Comparison of ENCODE assay signal across 18 mouse cellular contexts in the genomic region with DNA sequence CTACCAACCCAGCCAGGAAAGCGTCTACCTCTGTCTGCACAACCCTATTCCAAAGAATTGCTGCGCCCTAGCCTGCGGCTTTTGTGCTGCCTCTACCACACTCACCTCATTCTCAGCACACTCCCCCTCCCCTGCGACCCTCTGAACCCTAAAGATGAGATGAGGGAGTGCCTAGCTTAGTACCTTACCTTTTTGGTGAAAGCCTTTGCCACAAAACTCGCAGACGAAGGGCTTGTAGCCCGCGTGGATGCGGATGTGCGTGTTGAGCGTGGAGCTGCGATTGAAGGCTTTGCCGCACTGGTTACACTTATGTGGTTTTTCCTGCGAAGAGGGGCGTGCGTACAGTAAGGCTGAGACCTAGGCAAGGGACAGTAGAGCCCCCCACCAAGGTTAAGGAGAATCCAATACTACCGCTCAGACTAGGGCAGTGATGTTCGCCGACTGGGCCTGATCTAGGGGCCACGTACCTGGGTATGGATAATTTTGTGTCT. TPM values are rescaled to one million over a fixed set of nuclear protein-coding genes. Genes with fewer than 3 reads are reported as not detected.
DNase-seq lines count a peak whose midpoint lies in the region; ATAC-seq and TF ChIP-seq lines count a peak whose summit lies in the region.
"Had no signal": no experiment of that assay in that cellular context is flagged by ENCODE, and none has a peak within 500 bp of the region (broad histone marks: within the 10 kb centered on the region; RNA-seq: fewer than 3 reads in every experiment).

No protein-coding gene starts in this region.

- no peak overlapping the region for H3K27ac ChIP-seq in heart, embryonic 11.5 days (ENCODE audit: low read depth, low read length)
- H3K27ac ChIP-seq in neural tube, embryonic 15.5 days (replicated peaks), result no peak overlapping the region
- peak overlapping the region; percentile 87 for H3K27ac ChIP-seq in forebrain, postnatal 0 days (ENCODE audit: low read depth, low read length)
- H3K27ac ChIP-seq: heart, adult 2 months; liver, embryonic 15.5 days; macrophage; neural tube, embryonic 13.5 days had no signal

- TF ChIP-seq CTCF in forebrain, postnatal 0 days (IDR thresholded peaks at IDR 0.05; ENCODE audit: low read depth), result no peak

- no peak overlapping the region for H3K4me3 ChIP-seq in heart, embryonic 11.5 days (ENCODE audit: low read depth, low read length)
- H3K4me3 ChIP-seq in neural tube, embryonic 15.5 days (replicated peaks), result no peak overlapping the region
- peak overlapping the region; percentile 42 for H3K4me3 ChIP-seq in forebrain, postnatal 0 days (ENCODE audit: low read depth, low read length)
- H3K4me3 ChIP-seq: heart, adult 2 months; liver, embryonic 15.5 days; neural tube, embryonic 13.5 days had no signal

- peak; percentile 66 for DNase-seq in heart, adult 11 months
- peak; percentile 61 for DNase-seq in neural tube, embryonic 10.5 days (ENCODE audit: extremely low spot score, low spot score)
- DNase-seq in forebrain, postnatal 0 days, result peak; percentile 69
- no peak for DNase-seq in urinary bladder, adult 18-20 months (ENCODE audit: low spot score in 2 of 2)
- no peak for DNase-seq in ovary, adult 18-20 months (ENCODE audit: low spot score)
- DNase-seq: cerebellum, adult 9-10 months; heart, adult 2 months; heart, postnatal 4 days; kidney, adult 11 months; left cerebral cortex, postnatal 4 days; thymus, adult 18-20 months had no signal

- H3K36me3 ChIP-seq in heart, embryonic 11.5 days (ENCODE audit: control insufficient read depth, insufficient read depth, low read length), result no peaks in the 10 kb centered on the region
- no peaks in the 10 kb centered on the region for H3K36me3 ChIP-seq in neural tube, embryonic 15.5 days
- H3K36me3 ChIP-seq in forebrain, postnatal 0 days (ENCODE audit: insufficient read depth), result no peaks in the 10 kb centered on the region
- H3K36me3 ChIP-seq: liver, embryonic 15.5 days; neural tube, embryonic 13.5 days had no signal

- H3K4me1 ChIP-seq in heart, embryonic 11.5 days (ENCODE audit: control insufficient read depth, insufficient read depth, low read length), result peaks cover 14% of the 10 kb centered on the region; the same call in 1 of the 2 replicates
- peaks cover 32% of the 10 kb centered on the region for H3K4me1 ChIP-seq in neural tube, embryonic 15.5 days
- H3K4me1 ChIP-seq in forebrain, postnatal 0 days (ENCODE audit: insufficient read depth), result 0 out of 2 replicates have a peak, but pooled peaks cover 2% of the 10 kb centered on the region
- H3K4me1 ChIP-seq: liver, embryonic 15.5 days had no signal

- H3K27me3 ChIP-seq in heart, embryonic 11.5 days (ENCODE audit: control insufficient read depth, insufficient read depth, low read length), result peaks cover 97% of the 10 kb centered on the region
- peaks cover 90% of the 10 kb centered on the region for H3K27me3 ChIP-seq in neural tube, embryonic 15.5 days (replicated peaks)
- peaks cover 32% of the 10 kb centered on the region for H3K27me3 ChIP-seq in forebrain, postnatal 0 days (ENCODE audit: insufficient read depth, low read length)

- no peak for ATAC-seq in heart, embryonic 11.5 days (replicated peaks; ENCODE audit: insufficient number of reproducible peaks, low FRiP score, low TSS enrichment)
- no peak for ATAC-seq in neural tube, embryonic 15.5 days (ENCODE audit: low FRiP score)
- ATAC-seq in forebrain, postnatal 0 days, result no peak
- ATAC-seq in megakaryocyte progenitor cell, adult 5-6 weeks (replicated peaks; ENCODE audit: poor library complexity), result no peak

- no peak overlapping the region for H3K4me2 ChIP-seq in heart, embryonic 11.5 days
- no peak overlapping the region for H3K4me2 ChIP-seq in neural tube, embryonic 15.5 days
- peak overlapping the region; percentile 56 for H3K4me2 ChIP-seq in forebrain, postnatal 0 days (ENCODE audit: low read depth)
- H3K4me2 ChIP-seq: liver, embryonic 15.5 days; neural tube, embryonic 13.5 days had no signal

- H3K9me3 ChIP-seq in heart, embryonic 11.5 days (replicated peaks; ENCODE audit: control insufficient read depth, low read length), result no peaks in the 10 kb centered on the region
- no peaks in the 10 kb centered on the region for H3K9me3 ChIP-seq in neural tube, embryonic 15.5 days (replicated peaks)
- no peaks in the 10 kb centered on the region for H3K9me3 ChIP-seq in forebrain, postnatal 0 days (ENCODE audit: low read length)
- H3K9me3 ChIP-seq: liver, embryonic 15.5 days; neural tube, embryonic 13.5 days had no signal

- WGBS in heart, embryonic 11.5 days (ENCODE audit: insufficient replicate concordance), result 1% methylated on average over 20 of the region's 20 CpGs
- under 1% methylated on average over 20 of the region's 20 CpGs for WGBS in neural tube, embryonic 15.5 days
- WGBS in forebrain, postnatal 0 days, result 5% methylated on average over 20 of the region's 20 CpGs

- H3K9ac ChIP-seq in heart, embryonic 11.5 days (ENCODE audit: low read depth, low read length), result no peak overlapping the region
- no peak overlapping the region for H3K9ac ChIP-seq in neural tube, embryonic 15.5 days (replicated peaks)
- peak overlapping the region; percentile 57 for H3K9ac ChIP-seq in forebrain, postnatal 0 days
- H3K9ac ChIP-seq: liver, embryonic 15.5 days; neural tube, embryonic 13.5 days had no signal

RNA-seq across cellular contexts. Expression of gene Fezf2, which starts 4.5 kb away (rescaled TPM):
- polyA plus RNA-seq in heart, embryonic 11.5 days (2014; fragmentation: Nextera tagmentation; extraction: Ambion mirVana), result 0.14 TPM in 1 of 2 replicates, not detected in the other
- 1.0 TPM in 1 of 2 replicates, not detected in the other for polyA plus RNA-seq in neural tube, embryonic 15.5 days (2015; fragmentation: Nextera tagmentation; extraction: Ambion mirVana)
- 26.8 and 27.5 TPM in 2 replicates for total RNA-seq in forebrain, postnatal 0 days (2014; rRNA removed)
- 40.7 and 42.2 TPM in 2 replicates for polyA plus RNA-seq in forebrain, postnatal 0 days (2015; fragmentation: Nextera tagmentation; extraction: Ambion mirVana)
- not detected in 2 replicates for total RNA-seq in megakaryocyte progenitor cell, adult 5-6 weeks (2015)
- total RNA-seq in megakaryocyte progenitor cell, adult 5-6 weeks (2017), result not detected in 2 replicates
- total RNA-seq: ES-E14; heart, adult 2 months; heart, postnatal 4 days had no signal
- polyA plus RNA-seq: heart, adult 2 months; macrophage; neural tube, embryonic 13.5 days had no signal

RNA-seq across cellular contexts. Expression of gene 3830406C13Rik, which starts 59.5 kb away (rescaled TPM):
- polyA plus RNA-seq in heart, embryonic 11.5 days (2014; fragmentation: Nextera tagmentation; extraction: Ambion mirVana), result 25.0 and 25.4 TPM in 2 replicates
- 36.9 and 37.7 TPM in 2 replicates for polyA plus RNA-seq in neural tube, embryonic 15.5 days (2015; fragmentation: Nextera tagmentation; extraction: Ambion mirVana)
- 27.8 and 40.2 TPM in 2 replicates for total RNA-seq in forebrain, postnatal 0 days (2014; rRNA removed)
- polyA plus RNA-seq in forebrain, postnatal 0 days (2015; fragmentation: Nextera tagmentation; extraction: Ambion mirVana), result 35.2 and 39.0 TPM in 2 replicates
- 28.9 and 30.6 TPM in 2 replicates for total RNA-seq in megakaryocyte progenitor cell, adult 5-6 weeks (2015)
- 24.1 and 28.0 TPM in 2 replicates for total RNA-seq in megakaryocyte progenitor cell, adult 5-6 weeks (2017)

RNA-seq across cellular contexts. Expression of gene Gm49355, which starts 59.7 kb away (rescaled TPM):
- 0.07 TPM in 1 of 2 replicates, not detected in the other for polyA plus RNA-seq in heart, embryonic 11.5 days (2014; fragmentation: Nextera tagmentation; extraction: Ambion mirVana)
- 0.08 TPM in 1 of 2 replicates, not detected in the other for polyA plus RNA-seq in neural tube, embryonic 15.5 days (2015; fragmentation: Nextera tagmentation; extraction: Ambion mirVana)
- total RNA-seq in forebrain, postnatal 0 days (2014; rRNA removed), result 0.15 TPM in 1 of 2 replicates, not detected in the other
- 0.15 and 0.21 TPM in 2 replicates for polyA plus RNA-seq in forebrain, postnatal 0 days (2015; fragmentation: Nextera tagmentation; extraction: Ambion mirVana)
- total RNA-seq in megakaryocyte progenitor cell, adult 5-6 weeks (2015), result 0.05 and 0.15 TPM in 2 replicates
- total RNA-seq in megakaryocyte progenitor cell, adult 5-6 weeks (2017), result not detected in 2 replicates
- total RNA-seq: ES-E14; left cerebral cortex, postnatal 4 days had no signal
- polyA plus RNA-seq: neural tube, embryonic 13.5 days had no signal

Comparison
In these comparisons a context has a peak if more than half of its experiments do, and no peak if none do; other contexts are left out.
1. DNase-seq: peak in heart, adult 11 months (single experiment), neural tube, embryonic 10.5 days (single experiment) and forebrain, postnatal 0 days (single experiment); none in urinary bladder, adult 18-20 months (0 of 2) and ovary, adult 18-20 months (single experiment).
2. RNA of gene Fezf2, which starts 4.5 kb away (polyA plus RNA-seq): 40.7 to 42.2 TPM in forebrain, postnatal 0 days; 0.14 TPM in heart, embryonic 11.5 days and 1.0 TPM in neural tube, embryonic 15.5 days; every median in the first group is over 10 times any median in the second.